Comparison of ENCODE assay signal across 26 mouse cellular contexts in genomic region chr10:42945316-42945715, GRCm38 (mm10).
"Had no signal": no experiment of that assay in that cellular context is flagged by ENCODE, and none has a peak within 500 bp of the region (broad histone marks: within the 10 kb centered on the region; RNA-seq: fewer than 3 reads in every experiment).

No protein-coding gene starts in this region.

- H3K4me2 ChIP-seq: heart, embryonic 11.5 days; hindbrain, embryonic 12.5 days; hindbrain, embryonic 14.5 days; intestine, embryonic 15.5 days; limb, embryonic 13.5 days; limb, embryonic 15.5 days; liver, embryonic 12.5 days had no signal

- H3K4me3 ChIP-seq: gastrocnemius, adult 2 months; heart, adult 2 months; hindbrain, embryonic 10.5 days; hindbrain, embryonic 12.5 days; intestine, embryonic 15.5 days; left cerebral cortex, adult 2 months; limb, embryonic 13.5 days; limb, embryonic 15.5 days; liver, embryonic 12.5 days had no signal

- H3K36me3 ChIP-seq: hindbrain, embryonic 10.5 days; hindbrain, embryonic 12.5 days; intestine, embryonic 15.5 days; limb, embryonic 13.5 days; limb, embryonic 15.5 days; liver, embryonic 12.5 days had no signal

- DNase-seq: gastrocnemius, adult 2 months; gastrocnemius, postnatal 10 days; gastrocnemius, postnatal 25 days; heart, adult 2 months; heart, postnatal 10 days; heart, postnatal 4 days; kidney, adult 18-20 months; kidney, adult 8-10 months; kidney, postnatal 14 days; kidney, postnatal 36 days; layer of hippocampus, adult 9-11 months; left cerebral cortex, postnatal 4 days had no signal

- H3K9me3 ChIP-seq: hindbrain, embryonic 10.5 days; hindbrain, embryonic 12.5 days; intestine, embryonic 15.5 days; limb, embryonic 13.5 days; limb, embryonic 15.5 days; liver, embryonic 12.5 days had no signal

- H3K27ac ChIP-seq: gastrocnemius, adult 2 months; heart, adult 2 months; hindbrain, embryonic 10.5 days; hindbrain, embryonic 12.5 days; hindbrain, embryonic 14.5 days; intestine, embryonic 15.5 days; kidney, postnatal 0 days; left cerebral cortex, adult 2 months; limb, embryonic 13.5 days; limb, embryonic 15.5 days; liver, embryonic 12.5 days; liver, embryonic 14.5 days had no signal

- H3K9ac ChIP-seq: hindbrain, embryonic 12.5 days; hindbrain, embryonic 14.5 days; intestine, embryonic 15.5 days; limb, embryonic 13.5 days; limb, embryonic 15.5 days; liver, embryonic 12.5 days; liver, embryonic 14.5 days had no signal

- ATAC-seq: hindbrain, embryonic 16.5 days; inflammation-experienced regulatory T-cells, adult 6 months; intestine, embryonic 15.5 days; intestine, postnatal 0 days; liver, embryonic 12.5 days had no signal

- H3K27me3 ChIP-seq: hindbrain, embryonic 12.5 days; intestine, embryonic 15.5 days; limb, embryonic 13.5 days; limb, embryonic 15.5 days had no signal
